Comparison of ENCODE assay signal across 9 mouse cellular contexts in the genomic region with DNA sequence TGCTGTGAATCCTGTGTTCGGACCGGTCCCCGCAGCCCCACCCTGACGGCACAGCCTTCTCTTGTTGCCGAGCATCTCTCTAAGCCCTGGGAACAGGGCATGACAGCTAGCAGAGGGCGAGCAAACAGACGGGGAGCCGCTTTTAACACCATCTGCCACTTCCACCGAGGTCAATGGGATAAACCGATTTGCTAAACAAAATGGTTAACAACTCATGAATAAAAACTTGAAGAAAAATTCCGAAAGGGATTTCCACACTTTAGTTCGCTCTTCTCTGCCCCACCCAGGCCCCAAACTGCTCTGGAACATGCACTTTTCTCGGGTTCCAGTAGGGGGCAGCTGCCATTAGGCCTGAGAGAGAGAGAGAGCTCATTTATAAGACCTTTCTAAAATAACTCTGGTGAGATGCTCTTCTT.
DNase-seq lines count a peak whose midpoint lies in the region; ATAC-seq and TF ChIP-seq lines count a peak whose summit lies in the region.
"Had no signal": no experiment of that assay in that cellular context is flagged by ENCODE, and none has a peak within 500 bp of the region (broad histone marks: within the 10 kb centered on the region; RNA-seq: fewer than 3 reads in every experiment).

No protein-coding gene starts in this region.

- no peaks in the 10 kb centered on the region for H3K36me3 ChIP-seq in liver, embryonic 14.5 days (replicated peaks; ENCODE audit: control insufficient read depth, insufficient read depth, low read depth)
- H3K36me3 ChIP-seq in liver, embryonic 11.5 days (ENCODE audit: control insufficient read depth, insufficient read depth, low read length): no peaks in the 10 kb centered on the region
- no peaks in the 10 kb centered on the region for H3K36me3 ChIP-seq in embryonic facial prominence, embryonic 14.5 days (ENCODE audit: control insufficient read depth, insufficient read depth, low read length)
- no peaks in the 10 kb centered on the region for H3K36me3 ChIP-seq in limb, embryonic 14.5 days (ENCODE audit: control insufficient read depth, insufficient read depth, low read length)
- H3K36me3 ChIP-seq: embryonic facial prominence, embryonic 13.5 days had no signal

- ATAC-seq in liver, embryonic 14.5 days (ENCODE audit: insufficient read depth): no peak
- ATAC-seq in liver, embryonic 11.5 days (replicated peaks; ENCODE audit: low FRiP score): no peak
- peak; percentile 74 for ATAC-seq in embryonic facial prominence, embryonic 14.5 days (ENCODE audit: low read depth)
- ATAC-seq in limb, embryonic 14.5 days (ENCODE audit: low FRiP score, low read depth): no peak
- no peak for ATAC-seq in CD4-positive, CD25-positive, alpha-beta regulatory T cell, adult 4 months

- no peaks in the 10 kb centered on the region for H3K9me3 ChIP-seq in liver, embryonic 14.5 days (ENCODE audit: control insufficient read depth, low read length)
- H3K9me3 ChIP-seq in liver, embryonic 11.5 days (ENCODE audit: control insufficient read depth, low read length): no peaks in the 10 kb centered on the region
- no peaks in the 10 kb centered on the region for H3K9me3 ChIP-seq in embryonic facial prominence, embryonic 14.5 days (ENCODE audit: control insufficient read depth, low read length)
- no peaks in the 10 kb centered on the region for H3K9me3 ChIP-seq in limb, embryonic 14.5 days (ENCODE audit: control insufficient read depth, low read length)
- H3K9me3 ChIP-seq: embryonic facial prominence, embryonic 13.5 days had no signal

- no peaks in the 10 kb centered on the region for H3K4me1 ChIP-seq in liver, embryonic 14.5 days (replicated peaks; ENCODE audit: control insufficient read depth in 2 of 2, insufficient read depth in 2 of 2, low read length in 1 of 2)
- no peaks in the 10 kb centered on the region for H3K4me1 ChIP-seq in liver, embryonic 11.5 days (replicated peaks; ENCODE audit: control insufficient read depth, insufficient read depth, low read length)
- H3K4me1 ChIP-seq in embryonic facial prominence, embryonic 14.5 days (ENCODE audit: control insufficient read depth, insufficient read depth, low read length): no peaks in the 10 kb centered on the region
- H3K4me1 ChIP-seq in limb, embryonic 14.5 days (ENCODE audit: control insufficient read depth, insufficient read depth, low read length): no peaks in the 10 kb centered on the region

- H3K4me3 ChIP-seq in liver, embryonic 14.5 days (ENCODE audit: insufficient read depth in 1 of 2, low read depth in 2 of 2, low read length in 2 of 2): no peak overlapping the region
- no peak overlapping the region for H3K4me3 ChIP-seq in liver, embryonic 11.5 days (ENCODE audit: low read depth, low read length)
- H3K4me3 ChIP-seq in embryonic facial prominence, embryonic 14.5 days (ENCODE audit: low read depth, low read length): no peak overlapping the region
- H3K4me3 ChIP-seq in limb, embryonic 14.5 days (replicated peaks; ENCODE audit: low read length): no peak overlapping the region
- H3K4me3 ChIP-seq: embryonic facial prominence, embryonic 13.5 days had no signal

- H3K27ac ChIP-seq in liver, embryonic 14.5 days: no peak overlapping the region
- H3K27ac ChIP-seq in liver, embryonic 11.5 days (ENCODE audit: low read depth, low read length): no peak overlapping the region
- H3K27ac ChIP-seq in embryonic facial prominence, embryonic 14.5 days (replicated peaks; ENCODE audit: low read depth, low read length): no peak overlapping the region
- H3K27ac ChIP-seq in limb, embryonic 14.5 days (replicated peaks; ENCODE audit: low read depth, low read length): no peak overlapping the region
- H3K27ac ChIP-seq: embryonic facial prominence, embryonic 13.5 days had no signal

- TF ChIP-seq EP300 in liver, embryonic 14.5 days (IDR thresholded peaks at IDR 0.05; ENCODE audit: low read depth): no peak

- no peak overlapping the region for H3K4me2 ChIP-seq in liver, embryonic 14.5 days (ENCODE audit: low read depth)
- H3K4me2 ChIP-seq in liver, embryonic 11.5 days: no peak overlapping the region
- H3K4me2 ChIP-seq in embryonic facial prominence, embryonic 14.5 days (ENCODE audit: low read depth, low read length): no peak overlapping the region
- no peak overlapping the region for H3K4me2 ChIP-seq in limb, embryonic 14.5 days (replicated peaks; ENCODE audit: low read depth, low read length, severe bottlenecking)
- H3K4me2 ChIP-seq: embryonic facial prominence, embryonic 13.5 days had no signal

- H3K27me3 ChIP-seq in liver, embryonic 14.5 days (ENCODE audit: control insufficient read depth, insufficient read depth, low read length): no peaks in the 10 kb centered on the region
- no peaks in the 10 kb centered on the region for H3K27me3 ChIP-seq in liver, embryonic 11.5 days (replicated peaks; ENCODE audit: control insufficient read depth, insufficient read depth, low read length)
- no peaks in the 10 kb centered on the region for H3K27me3 ChIP-seq in embryonic facial prominence, embryonic 14.5 days (replicated peaks; ENCODE audit: control insufficient read depth, insufficient read depth, low read length)
- no peaks in the 10 kb centered on the region for H3K27me3 ChIP-seq in limb, embryonic 14.5 days (ENCODE audit: control insufficient read depth, insufficient read depth, low read length)
- H3K27me3 ChIP-seq: embryonic facial prominence, embryonic 13.5 days had no signal

- DNase-seq in adrenal gland, postnatal 36 days: peak; percentile 3 to 6
- DNase-seq in adrenal gland, adult 8-10 months: no peak
- DNase-seq in liver, embryonic 14.5 days (ENCODE audit: low read depth in 3 of 3, low spot score in 3 of 3): no peak
- DNase-seq in liver, embryonic 11.5 days (ENCODE audit: low spot score): no peak
- DNase-seq in embryonic facial prominence, embryonic 14.5 days (ENCODE audit: low spot score): peak; percentile 22
- peak; percentile 13 for DNase-seq in limb, embryonic 14.5 days (ENCODE audit: low spot score)
- DNase-seq in spleen, adult 18-20 months: no peak

- WGBS in liver, embryonic 14.5 days (ENCODE audit: insufficient replicate concordance): 16% methylated on average over 13 of the region's 13 CpGs
- WGBS in liver, embryonic 11.5 days: 18% methylated on average over 13 of the region's 13 CpGs
- WGBS in embryonic facial prominence, embryonic 14.5 days: 14% methylated on average over 13 of the region's 13 CpGs
- WGBS in limb, embryonic 14.5 days: 17% methylated on average over 13 of the region's 13 CpGs

- no peak overlapping the region for H3K9ac ChIP-seq in liver, embryonic 14.5 days (replicated peaks)
- H3K9ac ChIP-seq in liver, embryonic 11.5 days (ENCODE audit: low read depth, low read length): no peak overlapping the region
- no peak overlapping the region for H3K9ac ChIP-seq in embryonic facial prominence, embryonic 14.5 days (ENCODE audit: low read depth, low read length)
- no peak overlapping the region for H3K9ac ChIP-seq in limb, embryonic 14.5 days (ENCODE audit: low read depth, low read length, severe bottlenecking)
- H3K9ac ChIP-seq: embryonic facial prominence, embryonic 13.5 days had no signal

- TF ChIP-seq POLR2A in limb, embryonic 14.5 days (IDR thresholded peaks at IDR 0.05; ENCODE audit: borderline replicate concordance, extremely low read depth, insufficient read depth, insufficient read length): no peak

- TF ChIP-seq CTCF in liver, embryonic 14.5 days (IDR thresholded peaks at IDR 0.05; ENCODE audit: low read depth): peak; percentile 25

Comparison
In these comparisons a context has a peak if more than half of its experiments do, and no peak if none do; other contexts are left out.
1. DNase-seq: peak in adrenal gland, postnatal 36 days (2 of 2), embryonic facial prominence, embryonic 14.5 days (single experiment) and limb, embryonic 14.5 days (single experiment); none in adrenal gland, adult 8-10 months (single experiment), liver, embryonic 14.5 days (0 of 3), liver, embryonic 11.5 days (single experiment) and spleen, adult 18-20 months (0 of 2).